Mouse (Mus musculus) myocyte (in vitro differentiated cells): ENCODE measurements around the gene Fam117a.

Experiments used
- E2F4 ChIP-seq: IDR thresholded peaks from one replicate; pipeline ENCODE4 v1.6.1; 2011; ENCODE audit warnings: mild to moderate bottlenecking, control low read depth, moderate library complexity; ENCODE audit not compliant: insufficient read depth
- MAX ChIP-seq: IDR thresholded peaks from one replicate; pipeline ENCODE4 v1.6.1; 2011; ENCODE audit warnings: low read depth, mild to moderate bottlenecking, control low read depth
- MYOD1 ChIP-seq, 3 experiments: IDR thresholded peaks; one replicate each; pipeline ENCODE4 v1.6.1; 2011; ENCODE audit warnings: control low read depth in 2 of 3, low read depth in 2 of 3, mild to moderate bottlenecking in 2 of 3, moderate library complexity in 1 of 3; ENCODE audit not compliant: insufficient read length in 2 of 3, control insufficient read depth in 1 of 3
- MYOG ChIP-seq, 3 experiments: IDR thresholded peaks; one replicate each; pipeline ENCODE4 v1.6.1; 2011; ENCODE audit warnings: control low read depth in 2 of 3, low read depth in 2 of 3, mild to moderate bottlenecking in 2 of 3; ENCODE audit not compliant: insufficient read length in 2 of 3, control insufficient read depth in 1 of 3, insufficient read depth in 1 of 3
- POLR2A ChIP-seq: IDR thresholded peaks from one replicate; pipeline ENCODE4 v1.6.1; 2011; ENCODE audit warnings: low read depth, mild to moderate bottlenecking, control low read depth, moderate library complexity; ENCODE audit not compliant: insufficient read length
- SRF ChIP-seq: IDR thresholded peaks from one replicate; pipeline ENCODE4 v1.6.1; 2011; ENCODE audit warnings: low read depth; ENCODE audit not compliant: control insufficient read depth, insufficient read length

GRCm38 (mm10) chr11:95356039-95356438 lies 19.2 kb downstream of the Fam117a start:
- TF ChIP-seq POLR2A (no peak), SRF (no peak), MYOD1 (IDR thresholded peaks at IDR 0.05; ENCODE audit: control insufficient read depth in 1 of 3, insufficient read length in 2 of 3, low read depth in 2 of 3) (no peak), MYOG (IDR thresholded peaks at IDR 0.05; ENCODE audit: control insufficient read depth in 1 of 3, insufficient read depth in 1 of 3, insufficient read length in 2 of 3, low read depth in 2 of 3) (no peak), E2F4 (no peak), MAX (no peak)
